Mouse (Mus musculus): Measurements from ENCODE around the gene Hgfac. TPM values are rescaled to one million over a fixed set of nuclear protein-coding genes. Genes with fewer than 3 reads are reported as not detected.

Hgfac gene
- polyA plus RNA-seq, 1 experiment from 2014 or later = 0.46 TPM

DNA sequence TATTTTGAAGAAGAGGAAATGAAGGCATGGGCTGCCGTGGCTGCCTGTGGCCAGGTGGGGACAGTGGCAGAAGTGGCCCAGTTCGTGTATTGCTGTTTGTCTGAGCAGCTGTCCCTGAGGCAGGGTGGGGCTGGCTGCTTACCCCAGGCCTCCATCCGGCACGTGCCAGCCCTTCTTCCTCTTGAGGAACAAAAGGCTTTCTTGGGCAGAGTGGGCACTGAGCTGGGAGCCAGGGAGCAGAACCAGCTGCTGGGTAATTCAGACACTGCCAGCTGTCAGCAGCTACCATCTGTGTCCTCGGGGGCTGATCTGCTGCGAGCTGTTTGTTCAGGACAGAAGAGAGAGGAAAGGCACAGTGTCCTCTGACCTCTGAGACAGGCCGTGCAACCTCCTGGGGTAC, 29.6 kb downstream of the Hgfac start:
- H3K4me3 ChIP-seq (replicated peaks) = no peak overlapping the region
- WGBS = 23% methylated on average over 7 of the region's 7 CpGs
- no peak overlapping the region for H3K4me2 ChIP-seq
- no peak overlapping the region for H3K27ac ChIP-seq (replicated peaks)
- peaks cover 6% of the 10 kb centered on the region; the same call in 1 of the 2 replicates for H3K4me1 ChIP-seq
- H3K36me3 ChIP-seq = no peaks in the 10 kb centered on the region
- H3K27me3 ChIP-seq (replicated peaks) = no peaks in the 10 kb centered on the region
- ATAC-seq (ENCODE audit: low FRiP score) = peak; percentile 45
- no peaks in the 10 kb centered on the region for H3K9me3 ChIP-seq (replicated peaks)
- H3K9ac ChIP-seq (replicated peaks) = no peak overlapping the region

DNA sequence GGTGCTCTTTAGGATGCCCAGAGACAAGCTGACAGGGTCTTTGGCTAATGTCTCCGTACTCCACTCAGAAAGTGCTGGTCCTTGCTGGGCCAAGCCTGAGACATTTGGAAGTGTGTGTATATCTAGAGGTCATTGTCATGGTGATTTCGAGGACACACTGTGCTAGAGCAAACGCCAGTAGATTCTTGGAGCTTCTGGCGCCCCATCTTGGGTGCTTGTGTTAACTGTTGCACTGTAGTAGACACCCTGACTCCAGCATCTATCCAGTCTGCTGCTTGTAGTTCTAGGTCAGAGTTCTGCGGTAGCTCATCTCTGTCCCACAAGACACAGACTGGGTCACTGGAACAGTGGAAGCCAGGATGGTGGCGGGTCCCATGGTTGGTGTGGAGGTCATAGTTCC, 30.5 kb downstream of the Hgfac start:
- Histone ChIP-seq H3K9me3 (replicated peaks) (no peaks in the 10 kb centered on the region), H3K4me2 (no peak overlapping the region), H3K27me3 (replicated peaks) (no peaks in the 10 kb centered on the region), H3K9ac (replicated peaks) (no peak overlapping the region), H3K27ac (replicated peaks) (no peak overlapping the region), H3K4me1 (peaks cover 6% of the 10 kb centered on the region; the same call in 1 of the 2 replicates), H3K36me3 (0 out of 2 replicates have a peak, but pooled peaks cover 6% of the 10 kb centered on the region), H3K4me3 (replicated peaks) (no peak overlapping the region)
- ATAC-seq (ENCODE audit: low FRiP score) = no peak
- 95% methylated on average over 6 of the region's 6 CpGs for WGBS

DNA sequence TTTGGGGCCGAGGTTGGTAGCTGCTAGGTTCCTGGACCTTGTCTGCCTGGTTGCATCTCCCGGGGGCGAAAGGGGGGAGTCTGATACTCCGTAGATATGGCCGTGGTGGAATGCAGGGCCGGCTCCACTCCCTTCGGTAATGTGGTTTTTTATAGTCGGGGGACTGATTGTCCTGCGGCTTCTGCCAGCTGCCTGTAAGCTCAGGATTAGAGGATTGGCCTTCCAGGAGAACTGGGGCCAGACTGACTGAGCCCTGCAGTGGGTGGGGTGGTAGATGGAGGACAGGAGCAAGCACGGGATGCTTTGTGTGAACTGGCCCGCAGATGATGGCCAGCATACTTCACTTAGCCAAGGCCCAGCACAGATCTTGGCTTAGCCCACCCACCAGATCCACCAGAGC, 31.9 kb downstream of the Hgfac start:
- WGBS = 73% methylated on average over 11 of the region's 11 CpGs
- Histone ChIP-seq H3K4me1 (peaks cover 6% of the 10 kb centered on the region; the same call in 1 of the 2 replicates), H3K9me3 (replicated peaks) (no peaks in the 10 kb centered on the region), H3K36me3 (peaks cover 13% of the 10 kb centered on the region; the same call in 1 of the 2 replicates), H3K27me3 (replicated peaks) (peaks cover 4% of the 10 kb centered on the region; the same call in 1 of the 2 replicates), H3K4me3 (replicated peaks) (no peak overlapping the region), H3K4me2 (no peak overlapping the region), H3K27ac (replicated peaks) (no peak overlapping the region), H3K9ac (replicated peaks) (no peak overlapping the region)
- ATAC-seq (ENCODE audit: low FRiP score) = no peak

DNA sequence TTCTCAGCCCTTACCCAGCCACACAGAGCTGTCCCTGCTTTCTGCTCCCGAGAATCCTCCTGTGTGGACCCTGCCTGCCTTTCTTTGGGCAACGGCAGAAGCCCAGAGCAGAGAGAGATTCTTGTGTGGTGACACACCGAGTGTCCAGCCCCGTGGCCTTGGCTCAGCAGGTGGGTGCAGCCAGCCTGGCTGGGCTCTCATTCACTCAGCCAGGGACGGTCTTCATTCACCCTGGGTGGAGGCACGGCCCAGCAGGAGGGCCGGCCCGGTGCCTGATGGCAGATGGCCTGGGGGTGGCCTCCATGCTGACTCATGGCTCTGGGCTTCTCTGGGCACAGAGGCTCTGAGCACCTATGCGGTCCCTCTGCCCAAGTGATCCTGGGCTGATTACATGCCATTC, 32.7 kb downstream of the Hgfac start:
- peaks cover 11% of the 10 kb centered on the region for H3K27me3 ChIP-seq (replicated peaks)
- H3K9ac ChIP-seq (replicated peaks) = no peak overlapping the region
- H3K4me2 ChIP-seq = no peak overlapping the region
- WGBS = 74% methylated on average over 9 of the region's 9 CpGs
- no peak overlapping the region for H3K27ac ChIP-seq (replicated peaks)
- H3K4me3 ChIP-seq (replicated peaks) = no peak overlapping the region
- no peak for ATAC-seq (ENCODE audit: low FRiP score)
- H3K4me1 ChIP-seq = peaks cover 6% of the 10 kb centered on the region; the same call in 1 of the 2 replicates
- H3K9me3 ChIP-seq (replicated peaks) = no peaks in the 10 kb centered on the region
- peaks cover 13% of the 10 kb centered on the region; the same call in 1 of the 2 replicates for H3K36me3 ChIP-seq

DNA sequence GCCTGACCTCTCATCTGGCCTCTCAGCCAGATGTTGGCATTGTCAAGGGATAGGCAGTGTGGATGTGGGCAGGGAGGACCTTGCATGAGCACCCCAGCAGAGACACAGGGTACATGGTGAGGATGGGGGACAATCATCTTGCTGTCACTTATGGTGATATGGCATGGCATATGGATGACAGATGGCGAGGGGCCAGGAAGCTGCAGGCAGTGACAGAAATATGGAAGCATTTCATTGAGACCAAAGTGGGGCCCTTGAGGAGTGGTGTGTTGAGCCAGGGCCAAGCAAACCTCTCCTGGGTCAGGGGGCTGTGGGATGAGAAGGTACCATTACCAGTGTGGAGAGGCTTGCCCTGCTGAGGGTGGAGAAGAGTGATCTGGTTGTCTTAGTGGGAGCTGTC, 35.1 kb downstream of the Hgfac start:
- Histone ChIP-seq H3K27ac (replicated peaks) (no peak overlapping the region), H3K9me3 (replicated peaks) (no peaks in the 10 kb centered on the region), H3K4me2 (no peak overlapping the region), H3K4me3 (replicated peaks) (no peak overlapping the region), H3K36me3 (peaks cover 17% of the 10 kb centered on the region; the same call in 1 of the 2 replicates), H3K9ac (replicated peaks) (no peak overlapping the region), H3K4me1 (0 out of 2 replicates have a peak, but pooled peaks cover under 1% of the 10 kb centered on the region), H3K27me3 (replicated peaks) (peaks cover 21% of the 10 kb centered on the region)
- no peak for ATAC-seq (ENCODE audit: low FRiP score)
- WGBS = 100% methylated on average over 1 of the region's 1 CpGs

DNA sequence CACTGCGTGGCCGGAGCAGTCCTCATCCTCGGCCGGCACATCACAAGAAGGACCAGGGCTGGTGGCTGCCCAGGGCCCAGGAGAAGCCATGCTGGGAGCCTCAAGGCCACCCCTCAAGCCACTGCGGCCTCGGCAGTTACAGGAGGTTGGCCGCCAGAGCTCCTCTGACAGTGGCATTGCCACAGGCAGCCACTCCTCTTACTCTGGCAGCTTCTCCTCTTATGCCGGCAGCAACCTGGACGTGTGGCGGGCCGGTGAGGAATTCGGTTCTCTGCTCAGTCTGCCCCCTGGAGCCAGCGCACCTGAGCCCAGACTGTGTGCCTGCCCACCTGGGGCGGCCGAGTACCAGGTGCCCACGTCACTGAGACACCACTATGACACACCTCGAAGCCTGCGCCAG, 37.8 kb downstream of the Hgfac start:
- no peak overlapping the region for H3K27ac ChIP-seq (replicated peaks)
- H3K9me3 ChIP-seq (replicated peaks) = no peaks in the 10 kb centered on the region
- H3K4me2 ChIP-seq = no peak overlapping the region
- H3K4me1 ChIP-seq = 0 out of 2 replicates have a peak, but pooled peaks cover 3% of the 10 kb centered on the region
- no peak overlapping the region for H3K4me3 ChIP-seq (replicated peaks)
- H3K36me3 ChIP-seq = peaks cover 17% of the 10 kb centered on the region; the same call in 1 of the 2 replicates
- H3K27me3 ChIP-seq (replicated peaks) = peaks cover 21% of the 10 kb centered on the region
- ATAC-seq (ENCODE audit: low FRiP score) = no peak
- WGBS = 38% methylated on average over 18 of the region's 18 CpGs
- no peak overlapping the region for H3K9ac ChIP-seq (replicated peaks)

DNA sequence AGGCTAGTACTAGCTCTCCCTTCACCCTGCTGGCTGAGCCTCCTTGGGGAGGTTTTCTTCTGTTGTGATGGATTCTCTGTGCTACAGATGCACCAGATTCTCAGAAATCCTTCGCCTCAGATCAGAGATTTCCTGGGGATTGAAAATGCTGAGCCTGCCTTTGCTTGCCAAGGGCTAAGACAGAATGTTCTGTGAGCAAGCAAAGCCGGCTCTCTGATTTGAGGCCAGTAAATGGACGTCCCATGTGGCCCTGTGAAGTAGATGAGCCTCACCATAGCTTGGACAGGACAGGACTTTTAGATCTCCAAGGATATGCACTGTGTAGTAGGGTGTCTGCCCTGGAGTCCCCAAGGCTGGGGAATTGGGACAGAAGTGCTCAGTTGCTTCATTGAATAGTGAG, 43.6 kb downstream of the Hgfac start:
- H3K9ac ChIP-seq (replicated peaks) = no peak overlapping the region

DNA sequence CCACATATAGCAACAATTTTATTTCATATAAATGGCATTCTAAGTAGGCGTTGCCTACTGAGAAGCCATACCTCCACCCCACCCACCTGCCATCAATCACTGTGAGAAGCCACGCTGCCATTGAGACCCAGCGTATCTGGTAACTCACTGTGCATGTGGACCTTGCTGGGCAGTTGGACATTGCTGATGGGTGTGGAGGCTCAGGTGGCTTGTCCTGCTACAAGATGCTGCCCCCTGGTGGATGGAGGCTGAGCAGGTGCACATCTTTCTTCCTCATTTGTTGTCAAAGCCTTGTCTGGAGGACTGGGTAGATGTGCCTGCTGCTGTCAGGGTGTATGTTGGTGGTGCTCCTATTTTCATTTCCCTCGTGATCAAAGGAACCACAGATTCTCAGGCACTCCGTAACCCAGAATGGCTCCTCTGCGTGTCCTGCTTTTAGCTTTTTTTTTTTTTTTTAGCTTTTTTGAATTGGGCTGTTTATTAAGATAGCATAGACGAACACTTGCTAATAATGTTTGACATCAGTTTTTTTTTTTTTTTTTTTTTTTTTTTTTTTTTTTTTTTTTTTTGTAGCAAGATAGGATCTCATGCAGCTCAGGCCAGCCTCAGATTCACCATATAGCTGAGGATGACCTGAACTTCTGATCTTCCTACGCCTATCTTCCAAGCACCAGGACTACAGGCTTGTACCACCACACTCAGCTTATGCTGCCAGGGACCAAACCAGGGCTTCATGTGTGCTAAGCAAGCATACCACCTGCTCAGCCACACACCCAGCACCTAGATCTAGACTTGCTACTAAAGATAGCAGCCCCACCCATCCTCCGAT, 47.7 kb downstream of the Hgfac start:
- Histone ChIP-seq H3K4me3 (replicated peaks) (no peak overlapping the region), H3K27ac (replicated peaks) (no peak overlapping the region), H3K9ac (replicated peaks) (no peak overlapping the region), H3K4me2 (no peak overlapping the region), H3K4me1 (no peaks in the 10 kb centered on the region), H3K9me3 (replicated peaks) (no peaks in the 10 kb centered on the region), H3K36me3 (peaks cover 33% of the 10 kb centered on the region), H3K27me3 (replicated peaks) (no peaks in the 10 kb centered on the region)
- ATAC-seq (ENCODE audit: low FRiP score) = no peak
- 69% methylated on average over 9 of the region's 9 CpGs for WGBS

More for the DNA sequence above, 43.6 kb downstream of the Hgfac start:
- no peak overlapping the region for H3K27ac ChIP-seq (replicated peaks)
- peaks cover under 1% of the 10 kb centered on the region for H3K27me3 ChIP-seq (replicated peaks)
- H3K4me1 ChIP-seq = 0 out of 2 replicates have a peak, but pooled peaks cover 3% of the 10 kb centered on the region
- H3K9me3 ChIP-seq (replicated peaks) = no peaks in the 10 kb centered on the region
- H3K4me2 ChIP-seq = no peak overlapping the region
- 0 out of 2 replicates have a peak, but pooled peaks cover 2% of the 10 kb centered on the region for H3K36me3 ChIP-seq
- no peak for ATAC-seq (ENCODE audit: low FRiP score)
- no peak overlapping the region for H3K4me3 ChIP-seq (replicated peaks)
- 74% methylated on average over 3 of the region's 3 CpGs for WGBS

DNA sequence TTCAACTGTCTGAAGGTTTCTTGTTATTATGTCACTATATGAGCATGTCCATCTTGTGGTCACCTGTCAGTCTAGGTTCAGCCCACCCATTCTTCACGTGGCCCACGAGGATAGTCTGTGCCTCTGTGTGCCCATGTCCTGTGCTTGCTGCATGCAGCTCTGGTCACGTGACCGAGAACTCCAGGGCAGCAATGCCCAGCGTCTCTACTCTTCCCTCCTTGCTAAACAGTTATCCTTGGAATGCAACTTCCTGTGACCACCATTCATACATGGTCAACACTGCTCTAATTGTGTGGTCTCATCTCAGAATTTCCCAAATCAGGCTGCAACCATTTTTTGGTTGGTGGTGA, 48.3 kb downstream of the Hgfac start:
- Histone ChIP-seq H3K9me3 (replicated peaks) (no peaks in the 10 kb centered on the region), H3K27ac (replicated peaks) (no peak overlapping the region), H3K36me3 (peaks cover 37% of the 10 kb centered on the region), H3K4me3 (replicated peaks) (no peak overlapping the region), H3K4me1 (no peaks in the 10 kb centered on the region), H3K4me2 (no peak overlapping the region), H3K9ac (replicated peaks) (no peak overlapping the region), H3K27me3 (replicated peaks) (no peaks in the 10 kb centered on the region)
- WGBS = 87% methylated on average over 5 of the region's 5 CpGs
- ATAC-seq (ENCODE audit: low FRiP score) = no peak

DNA sequence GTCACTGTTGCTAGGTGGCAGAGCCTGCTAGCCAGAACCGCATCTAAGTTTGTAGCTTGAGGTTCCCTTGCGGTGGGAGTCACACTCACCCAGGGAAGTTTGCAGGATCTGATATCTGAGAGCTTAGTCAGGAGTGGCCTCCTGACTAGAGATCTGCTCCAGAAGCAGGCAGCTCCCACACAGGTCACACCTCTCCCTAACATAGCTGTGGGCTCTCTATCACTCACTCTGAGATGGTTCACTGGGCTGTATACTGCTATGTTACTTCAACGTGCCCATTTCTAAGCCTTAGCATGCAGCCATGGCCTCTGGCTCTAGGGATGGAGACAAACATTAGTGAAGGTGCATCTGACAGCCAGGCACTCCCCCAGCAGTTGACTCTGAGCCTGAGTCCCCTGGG, 50.3 kb downstream of the Hgfac start:
- 90% methylated on average over 3 of the region's 3 CpGs for WGBS
- Histone ChIP-seq H3K36me3 (peaks cover 57% of the 10 kb centered on the region), H3K9me3 (replicated peaks) (no peaks in the 10 kb centered on the region), H3K4me2 (no peak overlapping the region), H3K27ac (replicated peaks) (no peak overlapping the region), H3K9ac (replicated peaks) (no peak overlapping the region), H3K27me3 (replicated peaks) (no peaks in the 10 kb centered on the region), H3K4me3 (replicated peaks) (no peak overlapping the region), H3K4me1 (no peaks in the 10 kb centered on the region)
- ATAC-seq (ENCODE audit: low FRiP score) = no peak
